Mouse (Mus musculus) heart, postnatal 14 days (tissue): Measurements from ENCODE around the gene Slc39a13. TPM values are rescaled to one million over a fixed set of nuclear protein-coding genes. Genes with fewer than 3 reads are reported as not detected.
"Not testable (repeated sequence)": the region's sequence is repeated elsewhere in the genome, so short reads cannot be mapped to it uniquely, and the experiment has no call there.

Experiments used
- DNase-seq, 2 experiments: peaks; one replicate each; pipeline ENCODE4 v3.0.0; 2021 to 2022
- intact Hi-C: fragments of 180-260 bp; cut with DNase I; formaldehyde crosslinking; loops from one replicate; pipeline ENCODE4 v1.15.1; 2025
- total RNA-seq, 2 experiments: library from RNA; stranded (reverse); gene quantifications; 2 replicates each; pipeline ENCODE4 v1.2.3; 2021

Gene Slc39a13
- total RNA-seq, 2 experiments from 2014 or later, result 24.7 to 25.5 TPM

GRCm38 (mm10) chr2:91042651-91043398, 27.4 kb downstream of the Slc39a13 start:
- intact Hi-C loops, result loop anchor here (5.0 kb wide), 1 partner anchor 251 kb away; no protein-coding TSS in a partner anchor
- no peak for DNase-seq

- DNase-seq, result no peak
- intact Hi-C loops, result loop anchor here (5.0 kb wide), 1 partner anchor 249 kb away; no protein-coding TSS in a partner anchor
Measured at GRCm38 (mm10) chr2:91041786-91042185, 28.4 kb downstream of the Slc39a13 start.

- DNase-seq, result peak; percentile 40 to 62
- intact Hi-C loops, result no loop called here
Measured at GRCm38 (mm10) chr2:91035385-91035784, 34.8 kb downstream of the Slc39a13 start, which contains the start of gene Rapsn. Gene Rapsn (plus strand): TSS chr2:91035620.

GRCm38 (mm10) chr2:91033000-91033399, 37.2 kb downstream of the Slc39a13 start:
- no peak for DNase-seq
- intact Hi-C loops, result no loop called here

- DNase-seq, result no peak
- intact Hi-C loops, result no loop called here
Measured at GRCm38 (mm10) chr2:91031216-91031615, 39.0 kb downstream of the Slc39a13 start.

GRCm38 (mm10) chr2:91027391-91028214, 42.6 kb downstream of the Slc39a13 start:
- intact Hi-C loops, result no loop called here
- DNase-seq, result peak in 1 of 2 experiments; percentile 45

- intact Hi-C loops, result no loop called here
- no peak for DNase-seq
Measured at GRCm38 (mm10) chr2:91026491-91026890, 43.7 kb downstream of the Slc39a13 start.

GRCm38 (mm10) chr2:91025081-91025516, 45.1 kb downstream of the Slc39a13 start:
- intact Hi-C loops, result no loop called here
- no peak for DNase-seq

GRCm38 (mm10) chr2:91023956-91024355, 46.3 kb downstream of the Slc39a13 start:
- no peak for DNase-seq
- intact Hi-C loops, result no loop called here

- intact Hi-C loops, result no loop called here
- DNase-seq, result no peak
Measured at GRCm38 (mm10) chr2:91023131-91023530, 47.1 kb downstream of the Slc39a13 start.

GRCm38 (mm10) chr2:91022266-91022665, 48.0 kb downstream of the Slc39a13 start:
- DNase-seq, intact Hi-C loops: not testable (repeated sequence)

- no peak for DNase-seq
- intact Hi-C loops, result loop anchor here (2.0 to 5.0 kb wide), 2 partner anchors 41 to 78 kb away; partner anchors contain the start of gene Celf1
Measured at GRCm38 (mm10) chr2:91019911-91020310, 50.3 kb downstream of the Slc39a13 start.

GRCm38 (mm10) chr2:91018061-91018788, 52.0 kb downstream of the Slc39a13 start:
- intact Hi-C loops, result loop anchor here (2.0 to 5.0 kb wide), 2 partner anchors 43 to 76 kb away; partner anchors contain the start of gene Celf1
- peak; percentile 32 to 50 for DNase-seq

GRCm38 (mm10) chr2:91015386-91015785, 54.8 kb downstream of the Slc39a13 start:
- no peak for DNase-seq
- intact Hi-C loops, result loop anchor here (5.0 kb wide), 1 partner anchor 73 kb away; the partner anchor contains the start of gene Celf1

- intact Hi-C loops, result no loop called here
- no peak for DNase-seq
Measured at GRCm38 (mm10) chr2:91013881-91014280, 56.3 kb downstream of the Slc39a13 start.

Other genes with a start within 250 kb of the Slc39a13 start
- 100 to 1,000 TPM; 184 to 190 TPM for gene Mtch2, start 223.3 kb downstream of the Slc39a13 start, total RNA-seq
- gene C1qtnf4, start 184.6 kb downstream of the Slc39a13 start, total RNA-seq, result 1 to 10 TPM; 4.3 to 6.3 TPM
- 10 to 100 TPM; 19.3 to 22.6 TPM for gene Kbtbd4, start 165.7 kb downstream of the Slc39a13 start, total RNA-seq
- 100 to 1,000 TPM; 752 to 790 TPM for gene Ndufs3, start 165.6 kb downstream of the Slc39a13 start, total RNA-seq
- 10 to 100 TPM; 87.1 to 89.0 TPM for gene Celf1, start 130.0 kb downstream of the Slc39a13 start, total RNA-seq
- 10 to 100 TPM; 11.6 to 12.4 TPM for gene Rapsn, start 34.8 kb downstream of the Slc39a13 start, total RNA-seq
- gene Psmc3, start 16.4 kb downstream of the Slc39a13 start, total RNA-seq, result 100 to 1,000 TPM; 209 to 211 TPM
- gene Spi1, start 12.0 kb upstream of the Slc39a13 start, total RNA-seq, result 1 to 10 TPM; 4.1 TPM
- gene Mybpc3, start 47.7 kb upstream of the Slc39a13 start, total RNA-seq, result 1,000 to 10,000 TPM; 1,701 to 1,920 TPM
- gene Madd, start 113.4 kb upstream of the Slc39a13 start, total RNA-seq, result 1 to 10 TPM; 6.6 to 7.7 TPM
- 10 to 100 TPM in 1 of 2 experiments, 1 to 10 TPM in 1; 8.6 to 11.8 TPM for gene Nr1h3, start 132.4 kb upstream of the Slc39a13 start, total RNA-seq
- gene Acp2, start 132.5 kb upstream of the Slc39a13 start, total RNA-seq, result 10 to 100 TPM; 18.1 to 19.7 TPM
- 1 to 10 TPM; 4.6 to 6.3 TPM for gene Ddb2, start 166.6 kb upstream of the Slc39a13 start, total RNA-seq
- gene Pacsin3, start 185.5 kb upstream of the Slc39a13 start, total RNA-seq, result 100 to 1,000 TPM; 106 to 109 TPM
- 10 to 100 TPM; 59.2 to 62.4 TPM for gene Arfgap2, start 194.6 kb upstream of the Slc39a13 start, total RNA-seq